Mouse (Mus musculus) ES-Bruce4 (cell line): Measurements from ENCODE around the gene Tas1r2.

Experiments used
- CTCF ChIP-seq: IDR thresholded peaks from one replicate; pipeline ENCODE4 v1.8.1; 2011; ENCODE audit warnings: low read depth, low read length
- EP300 ChIP-seq: IDR thresholded peaks from 2 replicates; pipeline ENCODE4 v1.6.1; 2011; ENCODE audit warnings: low read depth, low read length; ENCODE audit not compliant: insufficient read depth
- POLR2A ChIP-seq: IDR thresholded peaks from one replicate; pipeline ENCODE4 v1.8.1; 2011; ENCODE audit warnings: low read length; ENCODE audit not compliant: insufficient read depth

DNA sequence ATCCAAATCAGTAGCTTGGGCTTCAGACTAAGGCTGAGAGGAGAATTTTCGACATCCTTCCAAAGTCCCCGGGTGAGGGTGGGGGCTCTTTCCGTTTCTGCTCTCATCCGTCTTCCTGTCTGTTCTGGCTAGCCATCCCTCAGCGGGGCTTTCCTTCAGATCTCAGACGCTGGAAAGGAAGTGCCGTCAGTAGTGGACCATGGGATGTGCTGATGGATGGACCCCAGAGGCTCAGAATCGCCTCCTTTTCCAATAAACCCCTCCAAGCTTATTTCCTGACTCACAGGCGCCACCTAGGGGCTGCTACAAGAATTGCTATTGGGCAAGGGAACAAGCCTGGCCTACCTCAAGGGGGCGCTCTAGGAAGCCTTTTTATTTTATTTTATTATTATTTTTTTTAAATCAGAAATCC lies 41.8 kb upstream of the Tas1r2 start:
- TF ChIP-seq POLR2A, result no peak
- peak; percentile 92 for TF ChIP-seq CTCF
- TF ChIP-seq EP300, result no peak
